Mouse (Mus musculus) left cerebral cortex, adult 2 months (tissue): ENCODE data around the gene Vipas39. TPM values are rescaled to one million over a fixed set of nuclear protein-coding genes. Genes with fewer than 3 reads are reported as not detected.
"Not testable (repeated sequence)": the region's sequence is repeated elsewhere in the genome, so short reads cannot be mapped to it uniquely, and the experiment has no call there.

ENCODE experiments used
- DNase-seq, 2 experiments: peaks; one replicate each; pipeline ENCODE4 v3.0.0; 2021 to 2022; ENCODE audit warnings: low spot score in 2 of 2, mixed read lengths in 1 of 2; ENCODE audit errors: extremely low spot score in 1 of 2
- H3K27ac ChIP-seq: fragments of 200-600 bp; 2 replicates; pipeline ENCODE4 v1.8.1; 2022
- H3K4me3 ChIP-seq: fragments of 200-600 bp; 2 replicates; pipeline ENCODE4 v1.8.1; 2022
- CTCF ChIP-seq: fragments of 200-600 bp; IDR thresholded peaks from 2 replicates; pipeline ENCODE4 v1.8.1; 2022; ENCODE audit warnings: antibody characterized with exemption, mild to moderate bottlenecking, moderate library complexity
- intact Hi-C: fragments of 180-260 bp; cut with DNase I; formaldehyde crosslinking; loops from one replicate; pipeline ENCODE4 v1.15.1; 2025
- long read RNA-seq, 2 experiments: library from polyadenylated mRNA; stranded (forward); transcript quantifications; one replicate each; pipeline ENCODE4 v2.0.0; 2021; ENCODE audit warnings: borderline mapping rate in 2 of 2
- total RNA-seq, 2 experiments: library from RNA; stranded (reverse); gene quantifications; 2 replicates each; pipeline ENCODE4 v1.2.3; 2021

The Vipas39 gene
- 10 to 100 TPM; 52.8 to 55.8 TPM for total RNA-seq
- long read RNA-seq, experiment 1, transcript Vipas39-202 (20 exons, 2,524 nt): major isoform, 26 of 34 reads
- long read RNA-seq, experiment 1, partial matches to known transcripts: 3 of 34 reads
- long read RNA-seq, experiment 1, other reads (novel, unspliced or antisense): 5 of 34 reads
- long read RNA-seq, experiment 2, transcript Vipas39-202 (20 exons, 2,524 nt): major isoform, 19 of 34 reads
- long read RNA-seq, experiment 2, partial matches to known transcripts: 4 of 34 reads
- long read RNA-seq, experiment 2, other reads (novel, unspliced or antisense): 11 of 34 reads

DNA sequence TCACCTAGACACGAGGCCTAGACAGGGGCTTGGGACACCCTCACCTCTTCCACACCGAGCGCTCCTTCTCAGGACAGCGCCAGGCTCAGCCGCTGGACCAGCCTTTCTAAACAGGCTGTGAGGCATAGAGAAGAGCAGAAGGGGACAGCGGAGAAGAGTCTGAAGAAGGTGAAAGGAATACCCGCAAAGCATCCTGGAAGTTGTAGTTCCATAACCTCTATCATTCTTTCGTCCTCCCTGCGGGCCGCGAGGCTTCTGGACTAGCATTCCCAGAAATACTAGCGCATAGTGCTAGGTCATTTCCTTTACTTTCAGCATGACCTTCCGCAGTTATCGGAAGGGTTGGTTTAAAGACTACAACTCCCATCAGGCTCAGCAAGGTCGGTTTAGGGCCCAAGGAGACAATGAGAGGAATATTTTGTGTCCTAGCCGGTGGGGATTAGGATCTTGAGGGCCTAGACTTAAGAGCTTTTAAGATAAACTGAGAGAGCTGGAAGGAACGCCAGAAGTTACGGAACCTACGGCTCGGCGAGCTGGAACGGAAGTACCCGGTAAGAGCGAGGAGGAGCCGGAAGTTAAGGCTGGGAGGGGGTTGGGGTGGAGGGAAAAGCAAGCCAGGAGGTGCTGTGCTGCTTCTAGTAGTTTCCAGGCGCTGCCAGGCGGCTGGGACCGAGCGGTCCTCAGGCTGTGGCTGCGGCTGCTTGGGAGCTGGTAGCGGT lies at the start of gene Vipas39, which contains the start of gene Ahsa1:
Gene Vipas39, minus strand, starts transcription at position 149 of the 719 bp plus-strand sequence.
Gene Ahsa1, plus strand, starts transcription at position 372 of the 719 bp plus-strand sequence.
- intact Hi-C loops: loop anchor here (2.0 kb wide), 2 partner anchors 119 to 151 kb away; partner anchors contain the start of genes Gstz1 and Pomt2
- DNase-seq: peak; percentile 74 to 86
- Histone ChIP-seq H3K27ac (peak within 1 kb of the TSS; percentile 98), H3K4me3 (peak within 1 kb of the TSS; percentile 97)
- TF ChIP-seq CTCF: peak; percentile 10

- TF ChIP-seq CTCF: no peak
- DNase-seq: no peak
- intact Hi-C loops: no loop called here
- no peak overlapping the region for H3K4me3 ChIP-seq
- H3K27ac ChIP-seq: no peak overlapping the region
Measured at GRCm38 (mm10) chr12:87313098-87313497, 47.0 kb upstream of the Vipas39 start.

DNA sequence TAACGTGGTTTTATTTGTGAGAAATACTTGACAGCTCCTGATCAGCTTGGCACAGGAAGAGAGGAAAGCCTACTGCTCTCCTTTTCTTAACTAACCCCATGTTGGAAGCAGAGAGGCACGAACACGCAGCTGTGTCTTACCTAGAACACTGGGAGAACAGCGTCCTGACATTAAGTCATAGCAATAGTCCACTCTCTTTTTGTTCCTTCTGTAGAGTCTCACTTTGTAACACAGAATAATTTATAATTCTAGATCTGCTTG lies 40.5 kb upstream of the Vipas39 start:
- intact Hi-C loops, H3K4me3 ChIP-seq, DNase-seq, H3K27ac ChIP-seq: not testable (repeated sequence)

DNA sequence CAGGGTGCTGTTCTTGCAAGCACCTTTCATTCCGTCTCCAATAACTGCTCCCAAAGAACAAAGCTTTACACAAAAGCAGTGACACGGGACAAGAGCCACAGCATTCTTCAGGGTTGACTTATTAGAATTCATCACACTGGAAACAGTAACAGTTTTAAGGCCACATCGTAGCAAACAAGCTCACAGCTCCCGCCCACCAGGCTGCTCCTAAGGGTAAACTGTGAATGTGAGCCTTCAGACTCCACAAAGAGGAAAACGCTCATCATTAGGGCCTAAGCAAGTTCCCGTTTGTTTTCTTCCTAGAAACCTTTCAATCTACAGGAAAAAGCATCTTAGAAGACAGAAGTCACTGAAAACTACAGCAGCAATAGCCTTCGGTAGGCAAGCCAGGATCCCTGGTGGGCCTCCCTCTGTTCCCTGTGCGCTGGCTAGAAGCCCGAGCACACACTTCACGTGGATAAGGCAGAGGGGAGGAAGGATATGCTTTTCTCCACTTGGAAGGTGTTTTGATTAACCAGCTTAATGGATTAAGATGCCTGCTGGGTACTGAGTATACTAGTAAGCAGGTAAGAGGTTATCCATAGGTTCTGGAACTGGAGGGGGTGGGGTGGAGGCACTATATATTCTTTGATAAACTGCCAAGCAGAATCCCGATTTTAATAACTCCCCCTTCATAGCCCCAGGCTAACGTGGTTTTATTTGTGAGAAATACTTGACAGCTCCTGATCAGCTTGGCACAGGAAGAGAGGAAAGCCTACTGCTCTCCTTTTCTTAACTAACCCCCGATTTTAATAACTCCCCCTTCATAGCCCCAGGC lies 39.9 kb upstream of the Vipas39 start:
- intact Hi-C loops: no loop called here
- no peak for DNase-seq
- no peak overlapping the region for H3K27ac ChIP-seq
- no peak overlapping the region for H3K4me3 ChIP-seq
- TF ChIP-seq CTCF: no peak

GRCm38 (mm10) chr12:87301189-87301588 lies 35.1 kb upstream of the Vipas39 start:
- no peak overlapping the region for H3K4me3 ChIP-seq
- TF ChIP-seq CTCF: no peak
- no peak for DNase-seq
- no peak overlapping the region for H3K27ac ChIP-seq
- intact Hi-C loops: no loop called here

- no peak for TF ChIP-seq CTCF
- peak overlapping the region; percentile 59 for H3K4me3 ChIP-seq
- DNase-seq: no peak
- intact Hi-C loops: no loop called here
- H3K27ac ChIP-seq: no peak overlapping the region
Measured at GRCm38 (mm10) chr12:87300441-87300690, 34.3 kb upstream of the Vipas39 start.

GRCm38 (mm10) chr12:87299657-87300440 lies 33.8 kb upstream of the Vipas39 start, which contains the start of gene Ism2:
Gene Ism2, minus strand, starts transcription at chr12:87299705.
- DNase-seq: peak in 1 of 2 experiments; percentile 33

GRCm38 (mm10) chr12:87299037-87299656 lies 33.1 kb upstream of the Vipas39 start:
- Histone ChIP-seq H3K27ac (no peak overlapping the region), H3K4me3 (peak overlapping the region; percentile 59)
- peak in 1 of 2 experiments; percentile 19 for DNase-seq
- intact Hi-C loops: no loop called here
- peak; percentile 8; the same call in 1 of the 2 replicates for TF ChIP-seq CTCF

More at GRCm38 (mm10) chr12:87299657-87300440, 33.8 kb upstream of the Vipas39 start, which contains the start of gene Ism2:
- Histone ChIP-seq H3K27ac (no peak within 1 kb of the TSS), H3K4me3 (peak within 1 kb of the TSS; percentile 59)
- intact Hi-C loops: no loop called here
- peak; percentile 0; the same call in 1 of the 2 replicates for TF ChIP-seq CTCF

- Histone ChIP-seq H3K4me3 (no peak overlapping the region), H3K27ac (no peak overlapping the region)
- TF ChIP-seq CTCF: no peak
- intact Hi-C loops: no loop called here
- no peak for DNase-seq
Measured at GRCm38 (mm10) chr12:87293934-87294333, 27.9 kb upstream of the Vipas39 start.

DNA sequence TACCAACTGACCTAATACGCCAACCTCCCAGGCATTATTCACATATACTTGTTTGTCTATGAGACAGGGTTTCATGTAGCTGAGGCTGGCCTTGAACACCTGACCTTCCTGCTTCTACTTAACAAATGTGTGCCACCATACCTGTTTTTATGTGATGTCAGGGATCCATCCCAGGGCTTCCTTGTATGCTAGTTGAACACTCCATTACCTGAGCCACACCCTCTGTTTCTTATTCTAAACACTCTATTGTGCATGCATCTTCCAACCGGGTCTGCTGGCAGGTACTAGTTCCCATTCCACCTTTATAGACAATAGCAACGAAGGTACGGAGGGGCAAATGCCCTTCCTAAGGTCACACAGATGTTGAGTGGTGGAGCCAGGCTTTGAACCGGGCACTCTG lies 23.0 kb upstream of the Vipas39 start:
- Histone ChIP-seq H3K4me3 (no peak overlapping the region), H3K27ac (no peak overlapping the region)
- no peak for TF ChIP-seq CTCF
- intact Hi-C loops: no loop called here
- no peak for DNase-seq

DNA sequence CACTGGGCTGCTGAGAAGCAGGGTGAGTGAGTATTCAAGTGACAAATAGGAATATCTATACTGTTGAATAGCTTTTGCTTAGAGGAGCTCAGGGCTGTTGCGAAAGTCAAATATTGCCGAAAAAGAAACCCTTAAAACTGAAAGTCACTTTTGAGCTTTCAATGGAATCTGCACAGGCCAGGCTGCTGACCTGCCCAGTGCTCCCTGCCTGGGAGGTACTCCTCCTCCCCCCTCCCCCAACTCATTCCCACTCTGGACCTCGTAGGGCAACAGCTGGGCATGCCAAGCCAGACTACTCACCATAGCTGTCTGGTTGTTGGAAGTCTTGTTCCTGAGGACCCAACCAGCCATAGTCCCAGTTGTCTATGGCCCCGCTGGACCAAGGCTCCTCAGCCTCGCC lies 18.7 kb upstream of the Vipas39 start:
- TF ChIP-seq CTCF: no peak
- no peak overlapping the region for H3K4me3 ChIP-seq
- no peak overlapping the region for H3K27ac ChIP-seq
- no peak for DNase-seq
- intact Hi-C loops: no loop called here
